Mouse (Mus musculus): ENCODE data around the gene Zdhhc22. TPM values are rescaled to one million over a fixed set of nuclear protein-coding genes. Genes with fewer than 3 reads are reported as not detected.
A peak's percentile ranks its signal among the peaks of the same experiment; 100 is the strongest.

Zdhhc22 gene
- polyA plus RNA-seq, 1 experiment from 2014 or later = not detected

DNA sequence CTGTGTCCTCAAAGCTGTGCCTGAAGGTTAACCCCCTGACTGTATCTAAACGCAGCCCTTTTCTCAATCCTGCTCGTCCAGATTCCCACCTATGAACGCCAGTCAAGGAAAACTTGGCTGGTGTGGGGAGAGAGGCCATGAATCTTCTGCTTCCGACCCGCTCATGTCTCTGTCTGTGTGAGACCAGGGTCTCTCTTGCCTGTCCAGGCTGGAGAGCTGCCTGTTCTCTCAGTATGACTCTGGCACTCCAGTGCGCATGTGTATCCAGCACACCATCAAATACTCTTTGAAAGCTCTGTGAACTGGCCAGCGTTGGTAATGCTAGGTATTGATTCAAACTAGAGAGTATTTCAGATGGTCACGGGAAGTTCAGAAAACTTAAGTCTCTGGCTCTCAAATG lies 46.8 kb downstream of the Zdhhc22 start:
- ATAC-seq (replicated peaks; ENCODE audit: insufficient number of reproducible peaks, low FRiP score, low TSS enrichment) = no peak
- H3K27me3 ChIP-seq (ENCODE audit: control insufficient read depth, insufficient read depth, low read length) = no peaks in the 10 kb centered on the region
- no peak overlapping the region for H3K4me2 ChIP-seq
- no peaks in the 10 kb centered on the region for H3K9me3 ChIP-seq (replicated peaks; ENCODE audit: control insufficient read depth, low read length)
- H3K4me3 ChIP-seq (ENCODE audit: low read depth, low read length) = no peak overlapping the region
- no peak overlapping the region for H3K27ac ChIP-seq (ENCODE audit: low read depth, low read length)
- WGBS (ENCODE audit: insufficient replicate concordance) = 87% methylated on average over 8 of the region's 8 CpGs
- peaks cover 11% of the 10 kb centered on the region for H3K4me1 ChIP-seq (ENCODE audit: control insufficient read depth, insufficient read depth, low read length)
- H3K36me3 ChIP-seq (ENCODE audit: control insufficient read depth, insufficient read depth, low read length) = no peaks in the 10 kb centered on the region
- H3K9ac ChIP-seq (ENCODE audit: low read depth, low read length) = no peak overlapping the region

DNA sequence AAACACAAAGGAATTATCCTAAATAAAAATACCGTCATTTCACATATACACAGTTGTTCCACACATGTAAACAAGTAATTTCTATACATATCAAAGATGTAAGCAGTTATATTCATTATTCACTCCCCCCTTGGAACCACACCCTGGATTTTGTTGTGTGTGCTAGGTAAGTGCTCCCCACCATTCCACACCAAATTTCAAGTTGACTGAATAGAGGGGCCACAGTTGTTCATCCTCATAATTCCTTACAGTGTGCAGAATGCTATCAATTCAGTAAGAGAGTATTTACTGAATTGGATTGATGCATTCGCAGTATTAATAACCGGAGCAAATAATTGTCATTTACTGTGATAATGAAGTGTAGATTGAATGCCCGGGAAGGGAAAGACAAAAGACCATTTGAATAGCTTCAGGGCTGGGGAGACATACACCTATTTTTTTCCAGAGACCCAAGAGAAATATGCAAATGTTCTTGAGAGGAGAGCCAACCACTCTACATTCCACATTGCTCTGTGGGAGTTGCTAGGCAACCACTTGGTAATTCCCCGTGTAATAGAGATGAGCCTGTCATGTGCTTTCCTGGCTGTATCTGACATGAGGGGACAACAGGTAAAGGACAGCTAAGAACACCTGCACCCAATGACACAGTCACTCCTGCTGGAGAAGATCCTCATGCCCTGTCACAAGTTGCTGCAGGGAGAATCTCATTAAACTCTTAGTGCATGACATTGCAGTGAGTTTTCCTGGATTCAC lies 48.3 kb downstream of the Zdhhc22 start:
- Histone ChIP-seq H3K9me3 (replicated peaks; ENCODE audit: control insufficient read depth, low read length) (no peaks in the 10 kb centered on the region), H3K36me3 (ENCODE audit: control insufficient read depth, insufficient read depth, low read length) (no peaks in the 10 kb centered on the region), H3K4me1 (ENCODE audit: control insufficient read depth, insufficient read depth, low read length) (peaks cover 4% of the 10 kb centered on the region; the same call in 1 of the 2 replicates), H3K27ac (ENCODE audit: low read depth, low read length) (no peak overlapping the region), H3K9ac (ENCODE audit: low read depth, low read length) (no peak overlapping the region), H3K4me2 (peak overlapping the region; percentile 17; the same call in 1 of the 2 replicates), H3K4me3 (ENCODE audit: low read depth, low read length) (no peak overlapping the region), H3K27me3 (ENCODE audit: control insufficient read depth, insufficient read depth, low read length) (no peaks in the 10 kb centered on the region)
- no peak for ATAC-seq (replicated peaks; ENCODE audit: insufficient number of reproducible peaks, low FRiP score, low TSS enrichment)
- WGBS (ENCODE audit: insufficient replicate concordance) = 58% methylated on average over 5 of the region's 5 CpGs

DNA sequence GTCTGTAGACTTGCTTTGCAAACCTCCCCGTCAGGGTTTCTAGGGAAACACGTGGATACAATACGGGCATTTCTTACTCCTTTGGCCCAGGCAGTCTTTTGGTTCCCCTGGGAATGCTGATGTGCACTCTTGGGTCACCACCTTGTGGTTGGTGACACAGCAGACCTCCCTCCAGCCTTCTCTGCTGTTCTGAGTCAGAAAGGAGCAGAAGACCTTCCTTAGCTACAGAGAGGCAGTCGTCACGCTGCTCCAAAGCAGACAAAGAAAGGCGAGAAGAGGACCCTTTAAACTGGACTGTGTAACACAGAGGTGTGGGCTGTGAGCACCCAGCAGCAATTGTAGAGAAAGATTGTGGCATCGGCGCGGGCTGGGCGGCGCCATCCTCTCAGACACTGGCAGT lies 49.1 kb downstream of the Zdhhc22 start:
- Histone ChIP-seq H3K36me3 (ENCODE audit: control insufficient read depth, insufficient read depth, low read length) (no peaks in the 10 kb centered on the region), H3K4me2 (no peak overlapping the region), H3K9ac (ENCODE audit: low read depth, low read length) (0 out of 2 replicates have a peak overlapping the region, but pooled peaks have one; percentile 29), H3K9me3 (replicated peaks; ENCODE audit: control insufficient read depth, low read length) (no peaks in the 10 kb centered on the region), H3K4me1 (ENCODE audit: control insufficient read depth, insufficient read depth, low read length) (peaks cover 4% of the 10 kb centered on the region; the same call in 1 of the 2 replicates), H3K27me3 (ENCODE audit: control insufficient read depth, insufficient read depth, low read length) (no peaks in the 10 kb centered on the region), H3K4me3 (ENCODE audit: low read depth, low read length) (no peak overlapping the region), H3K27ac (ENCODE audit: low read depth, low read length) (peak overlapping the region; percentile 18; the same call in 1 of the 2 replicates)
- no peak for ATAC-seq (replicated peaks; ENCODE audit: insufficient number of reproducible peaks, low FRiP score, low TSS enrichment)
- WGBS (ENCODE audit: insufficient replicate concordance) = 55% methylated on average over 11 of the region's 11 CpGs

DNA sequence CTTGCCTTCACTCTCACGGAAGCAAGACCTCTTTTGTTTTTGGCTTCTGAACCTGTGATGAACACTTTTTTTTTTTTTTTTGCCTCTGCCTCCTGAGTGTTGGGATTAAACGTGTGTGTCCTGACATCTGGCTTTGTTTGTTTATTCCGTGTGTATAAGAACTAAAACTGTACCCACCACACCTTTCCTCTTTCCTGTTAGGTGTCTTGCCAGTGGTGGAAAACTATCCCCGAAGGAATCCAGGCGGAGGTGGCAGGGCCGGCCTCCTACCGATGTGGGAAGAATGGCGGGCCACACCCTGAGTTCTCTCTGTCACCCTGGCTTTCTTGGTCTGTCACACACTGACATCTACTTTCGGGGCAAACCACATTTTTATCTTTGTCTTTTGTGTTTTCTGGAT lies 51.7 kb downstream of the Zdhhc22 start:
- no peak overlapping the region for H3K4me3 ChIP-seq (ENCODE audit: low read depth, low read length)
- H3K36me3 ChIP-seq (ENCODE audit: control insufficient read depth, insufficient read depth, low read length) = no peaks in the 10 kb centered on the region
- 62% methylated on average over 9 of the region's 9 CpGs for WGBS (ENCODE audit: insufficient replicate concordance)
- no peak for ATAC-seq (replicated peaks; ENCODE audit: insufficient number of reproducible peaks, low FRiP score, low TSS enrichment)
- H3K4me1 ChIP-seq (ENCODE audit: control insufficient read depth, insufficient read depth, low read length) = peaks cover 4% of the 10 kb centered on the region; the same call in 1 of the 2 replicates
- H3K9ac ChIP-seq (ENCODE audit: low read depth, low read length) = no peak overlapping the region
- no peak overlapping the region for H3K27ac ChIP-seq (ENCODE audit: low read depth, low read length)
- H3K9me3 ChIP-seq (replicated peaks; ENCODE audit: control insufficient read depth, low read length) = no peaks in the 10 kb centered on the region
- H3K4me2 ChIP-seq = no peak overlapping the region
- H3K27me3 ChIP-seq (ENCODE audit: control insufficient read depth, insufficient read depth, low read length) = no peaks in the 10 kb centered on the region

DNA sequence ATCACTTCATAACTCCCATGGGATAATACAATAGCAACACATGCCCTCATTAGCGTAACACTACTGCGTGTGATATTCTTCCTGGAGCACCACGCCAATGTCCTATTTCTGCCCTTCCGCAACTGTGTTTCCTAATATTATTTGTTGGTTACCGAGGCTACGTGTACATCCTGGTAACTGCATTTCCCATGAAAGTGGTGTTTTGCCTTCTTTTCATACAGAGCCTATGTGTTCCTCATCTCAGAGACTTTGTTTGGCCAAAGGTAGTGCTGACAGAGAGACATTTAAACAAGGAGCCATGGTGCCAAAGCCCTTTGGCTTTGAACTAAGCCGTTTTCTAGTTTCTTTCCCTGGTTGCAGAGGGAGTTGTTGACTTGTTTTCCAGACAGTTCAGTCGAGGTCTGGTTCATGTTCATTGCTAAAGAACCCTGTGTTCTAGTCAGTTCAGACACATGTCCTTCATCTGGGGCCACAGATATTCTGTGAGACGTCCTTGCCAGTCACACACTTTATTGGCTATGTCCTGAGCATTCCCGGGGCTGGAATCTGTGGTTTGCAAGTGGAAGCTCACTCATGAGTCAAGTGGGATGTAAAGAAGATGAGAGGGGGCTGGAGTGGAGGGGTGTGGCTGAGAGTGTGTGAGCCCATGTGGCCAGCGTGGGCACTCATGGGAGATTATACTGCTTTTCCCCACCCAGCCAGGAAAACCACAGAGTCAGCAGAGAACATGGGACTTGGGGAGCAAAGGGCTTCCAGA lies 53.5 kb downstream of the Zdhhc22 start:
- H3K27me3 ChIP-seq (ENCODE audit: control insufficient read depth, insufficient read depth, low read length) = no peaks in the 10 kb centered on the region
- ATAC-seq (replicated peaks; ENCODE audit: insufficient number of reproducible peaks, low FRiP score, low TSS enrichment) = no peak
- H3K4me2 ChIP-seq = no peak overlapping the region
- 73% methylated on average over 11 of the region's 11 CpGs for WGBS (ENCODE audit: insufficient replicate concordance)
- no peak overlapping the region for H3K27ac ChIP-seq (ENCODE audit: low read depth, low read length)
- no peak overlapping the region for H3K9ac ChIP-seq (ENCODE audit: low read depth, low read length)
- H3K36me3 ChIP-seq (ENCODE audit: control insufficient read depth, insufficient read depth, low read length) = no peaks in the 10 kb centered on the region
- H3K4me1 ChIP-seq (ENCODE audit: control insufficient read depth, insufficient read depth, low read length) = peaks cover 5% of the 10 kb centered on the region; the same call in 1 of the 2 replicates
- no peaks in the 10 kb centered on the region for H3K9me3 ChIP-seq (replicated peaks; ENCODE audit: control insufficient read depth, low read length)
- H3K4me3 ChIP-seq (ENCODE audit: low read depth, low read length) = no peak overlapping the region

DNA sequence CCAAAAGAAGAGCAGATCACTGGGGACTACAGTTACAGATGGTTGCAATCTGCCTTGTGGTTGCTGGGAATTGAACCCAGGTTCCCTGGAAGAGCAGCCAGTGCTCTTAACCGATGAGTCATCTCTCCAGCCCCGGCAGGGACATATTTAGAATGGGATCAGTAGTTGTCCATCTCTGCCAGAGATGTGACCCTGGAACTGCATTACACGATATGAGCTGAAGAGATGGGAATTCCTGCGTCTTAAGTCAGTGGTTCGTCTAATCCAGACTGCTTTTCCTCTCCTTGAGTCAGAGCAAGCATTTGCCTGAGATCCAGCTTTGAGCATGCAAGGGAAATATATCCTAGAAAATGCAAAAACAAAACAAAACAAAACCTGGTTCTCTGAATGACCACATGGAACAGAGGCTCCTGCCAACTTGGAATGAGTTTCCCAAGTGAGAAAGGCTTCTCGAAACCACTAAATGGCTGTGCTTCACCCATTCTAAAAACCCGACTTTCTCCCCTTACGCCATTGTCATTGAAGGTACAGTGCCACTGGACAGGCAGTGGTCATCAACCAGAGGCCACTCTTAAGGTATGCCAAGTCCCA lies 54.4 kb downstream of the Zdhhc22 start:
- Histone ChIP-seq H3K9me3 (replicated peaks; ENCODE audit: control insufficient read depth, low read length) (no peaks in the 10 kb centered on the region), H3K36me3 (ENCODE audit: control insufficient read depth, insufficient read depth, low read length) (no peaks in the 10 kb centered on the region), H3K4me1 (ENCODE audit: control insufficient read depth, insufficient read depth, low read length) (peaks cover 5% of the 10 kb centered on the region; the same call in 1 of the 2 replicates), H3K27me3 (ENCODE audit: control insufficient read depth, insufficient read depth, low read length) (no peaks in the 10 kb centered on the region), H3K9ac (ENCODE audit: low read depth, low read length) (no peak overlapping the region), H3K4me3 (ENCODE audit: low read depth, low read length) (no peak overlapping the region), H3K27ac (ENCODE audit: low read depth, low read length) (no peak overlapping the region), H3K4me2 (no peak overlapping the region)
- ATAC-seq (replicated peaks; ENCODE audit: insufficient number of reproducible peaks, low FRiP score, low TSS enrichment) = no peak
- 69% methylated on average over 8 of the region's 8 CpGs for WGBS (ENCODE audit: insufficient replicate concordance)

DNA sequence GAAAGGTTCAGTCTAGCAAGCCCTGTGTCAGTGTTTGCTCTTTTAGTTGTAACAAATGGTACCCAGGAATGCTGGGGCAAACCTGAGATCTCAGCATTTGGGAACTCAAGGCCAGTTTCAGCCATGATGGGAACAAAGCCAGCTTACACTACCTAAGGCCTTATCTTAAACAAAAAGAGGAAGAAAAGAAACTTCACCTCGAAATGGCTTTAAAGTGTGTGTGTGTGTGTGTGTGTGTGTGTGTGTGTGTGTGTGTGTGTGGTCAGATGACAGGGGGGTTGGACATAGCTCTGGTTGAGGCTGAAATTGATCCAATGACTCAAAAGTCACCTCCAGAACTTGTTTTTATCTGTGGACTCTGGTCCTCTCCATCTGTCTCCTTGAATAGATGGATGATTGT lies 55.5 kb downstream of the Zdhhc22 start:
- no peaks in the 10 kb centered on the region for H3K27me3 ChIP-seq (ENCODE audit: control insufficient read depth, insufficient read depth, low read length)
- 65% methylated on average over 1 of the region's 1 CpGs for WGBS (ENCODE audit: insufficient replicate concordance)
- no peak overlapping the region for H3K27ac ChIP-seq (ENCODE audit: low read depth, low read length)
- no peak for ATAC-seq (replicated peaks; ENCODE audit: insufficient number of reproducible peaks, low FRiP score, low TSS enrichment)
- H3K4me2 ChIP-seq = no peak overlapping the region
- H3K9ac ChIP-seq (ENCODE audit: low read depth, low read length) = no peak overlapping the region
- H3K36me3 ChIP-seq (ENCODE audit: control insufficient read depth, insufficient read depth, low read length) = no peaks in the 10 kb centered on the region
- peaks cover 5% of the 10 kb centered on the region; the same call in 1 of the 2 replicates for H3K4me1 ChIP-seq (ENCODE audit: control insufficient read depth, insufficient read depth, low read length)
- H3K4me3 ChIP-seq (ENCODE audit: low read depth, low read length) = no peak overlapping the region
- H3K9me3 ChIP-seq (replicated peaks; ENCODE audit: control insufficient read depth, low read length) = no peaks in the 10 kb centered on the region

DNA sequence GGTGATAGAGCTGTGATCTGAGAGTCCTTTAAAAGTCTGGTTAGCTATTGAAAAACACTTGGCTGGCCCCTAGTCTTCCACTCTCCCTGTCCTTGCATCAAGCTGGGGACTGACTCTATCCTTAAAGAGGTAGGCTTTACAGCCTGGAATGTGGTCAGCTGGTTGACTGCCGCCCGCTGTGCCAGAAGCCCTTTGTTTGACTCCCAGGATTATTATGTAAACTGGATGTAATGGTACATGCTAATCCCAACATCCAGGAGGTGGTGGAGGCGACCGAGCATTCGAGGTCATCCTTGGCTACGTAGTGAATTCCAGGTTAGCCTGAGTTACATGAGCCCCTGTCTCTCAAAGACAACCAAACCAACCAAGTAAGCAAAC lies 57.7 kb downstream of the Zdhhc22 start:
- H3K36me3 ChIP-seq (ENCODE audit: control insufficient read depth, insufficient read depth, low read length) = no peaks in the 10 kb centered on the region
- no peak overlapping the region for H3K9ac ChIP-seq (ENCODE audit: low read depth, low read length)
- H3K4me2 ChIP-seq = no peak overlapping the region
- 42% methylated on average over 6 of the region's 6 CpGs for WGBS (ENCODE audit: insufficient replicate concordance)
- no peaks in the 10 kb centered on the region for H3K27me3 ChIP-seq (ENCODE audit: control insufficient read depth, insufficient read depth, low read length)
- no peaks in the 10 kb centered on the region; the same call in 1 of the 2 replicates for H3K9me3 ChIP-seq (replicated peaks; ENCODE audit: control insufficient read depth, low read length)
- H3K27ac ChIP-seq (ENCODE audit: low read depth, low read length) = no peak overlapping the region
- ATAC-seq (replicated peaks; ENCODE audit: insufficient number of reproducible peaks, low FRiP score, low TSS enrichment) = no peak
- no peak overlapping the region for H3K4me3 ChIP-seq (ENCODE audit: low read depth, low read length)
- H3K4me1 ChIP-seq (ENCODE audit: control insufficient read depth, insufficient read depth, low read length) = peaks cover 5% of the 10 kb centered on the region; the same call in 1 of the 2 replicates

Measured in heart, embryonic 11.5 days (tissue).